Mouse (Mus musculus) brain, embryonic 18.5 days (tissue): ENCODE results near the gene Naa40.

Experiments
- DNase-seq: peaks from one replicate; pipeline ENCODE4 v3.0.0-alpha.2; 2012; ENCODE audit warnings: low read depth, low spot score

Naa40 gene

DNA sequence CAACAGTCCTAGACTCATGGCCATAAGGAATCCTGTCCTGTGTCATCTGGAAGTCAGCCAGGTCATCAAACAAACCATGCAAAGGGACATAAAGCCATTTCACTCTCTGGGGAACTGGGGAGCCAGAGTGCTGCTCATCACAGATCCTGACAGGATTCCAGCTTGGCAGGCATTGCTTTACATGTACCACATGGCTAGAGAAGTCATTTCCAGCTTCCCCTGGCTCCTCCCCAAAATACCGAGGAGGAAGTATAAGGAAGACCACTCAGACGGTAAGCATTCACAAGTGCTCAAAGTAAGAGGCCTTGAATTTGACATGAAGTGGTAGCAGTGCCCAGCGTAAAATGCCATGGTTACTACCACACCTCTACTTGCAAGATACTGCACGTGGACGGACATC is 26.5 kb downstream of the Naa40 start:
- no peak for DNase-seq

GRCm38 (mm10) chr19:7213010-7213409 is 28.0 kb downstream of the Naa40 start:
- DNase-seq, result no peak

- DNase-seq, result no peak
Observed at GRCm38 (mm10) chr19:7212216-7212615, 28.8 kb downstream of the Naa40 start.

GRCm38 (mm10) chr19:7209907-7210646 is 30.9 kb downstream of the Naa40 start:
- DNase-seq, result no peak

GRCm38 (mm10) chr19:7205753-7206736 is 34.9 kb downstream of the Naa40 start, which contains the start of gene Otub1:
Otub1 (minus strand) TSS chr19:7206316.
- DNase-seq, result peak; percentile 85

GRCm38 (mm10) chr19:7205326-7205725 is 35.7 kb downstream of the Naa40 start:
- no peak for DNase-seq

DNA sequence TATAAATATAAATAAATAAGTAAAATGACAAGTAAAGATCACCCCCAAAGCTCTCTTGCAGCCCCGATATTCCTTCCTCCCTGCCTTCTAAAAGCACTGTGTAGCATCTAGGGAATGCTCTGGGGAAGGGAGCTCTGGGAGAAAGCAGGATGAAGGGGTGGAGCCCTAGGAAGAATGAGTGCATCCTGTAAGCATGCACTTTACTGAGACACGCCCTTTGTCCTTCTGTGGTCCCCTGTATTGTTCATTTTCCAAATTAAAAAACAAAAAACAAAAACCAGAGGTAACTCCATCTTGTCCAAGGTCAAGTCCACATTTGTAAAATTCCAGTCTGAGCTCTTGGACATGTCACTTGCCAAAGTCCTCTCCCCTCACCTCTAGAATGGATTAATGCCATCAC is 36.1 kb downstream of the Naa40 start:
- no peak for DNase-seq

DNA sequence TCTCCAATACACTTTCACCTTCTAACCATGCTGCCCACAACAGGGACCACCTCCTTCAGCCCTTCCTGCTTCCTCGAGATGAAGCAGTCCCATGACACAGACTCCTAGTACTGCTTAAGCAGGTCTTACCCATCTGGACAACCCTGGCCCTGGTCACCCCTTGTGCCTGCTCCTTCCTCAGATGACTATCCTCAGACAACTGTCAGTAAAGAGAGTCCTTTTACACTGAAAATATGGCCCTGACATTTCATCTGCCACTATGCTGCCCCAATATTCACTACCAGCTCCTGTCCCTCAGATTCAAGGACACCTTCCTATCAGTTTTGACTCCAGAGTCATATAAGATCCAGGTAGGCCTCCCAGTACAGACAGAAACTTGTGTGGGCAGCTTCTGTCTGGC is 40.6 kb downstream of the Naa40 start:
- DNase-seq, result no peak

DNA sequence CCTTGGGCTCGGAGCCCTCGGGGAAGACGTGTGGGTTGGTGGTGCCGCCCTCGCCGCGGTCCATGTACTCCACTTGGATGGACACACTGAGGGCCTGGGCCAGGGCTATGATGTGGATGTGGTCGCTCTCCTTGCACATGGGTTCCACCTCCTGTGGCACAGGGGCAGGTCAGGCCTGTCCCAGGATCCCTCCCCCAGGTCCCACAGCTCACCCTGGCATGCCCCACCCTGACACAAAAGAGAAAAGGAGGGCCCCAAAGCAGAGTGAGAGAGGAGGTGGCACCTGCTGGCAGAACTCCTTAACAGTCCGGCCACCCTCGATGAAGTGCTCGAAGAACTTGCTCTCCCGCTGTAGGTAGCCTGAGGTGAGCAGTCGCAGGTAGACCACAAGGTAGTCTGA is 41.9 kb downstream of the Naa40 start:
- DNase-seq, result no peak

DNA sequence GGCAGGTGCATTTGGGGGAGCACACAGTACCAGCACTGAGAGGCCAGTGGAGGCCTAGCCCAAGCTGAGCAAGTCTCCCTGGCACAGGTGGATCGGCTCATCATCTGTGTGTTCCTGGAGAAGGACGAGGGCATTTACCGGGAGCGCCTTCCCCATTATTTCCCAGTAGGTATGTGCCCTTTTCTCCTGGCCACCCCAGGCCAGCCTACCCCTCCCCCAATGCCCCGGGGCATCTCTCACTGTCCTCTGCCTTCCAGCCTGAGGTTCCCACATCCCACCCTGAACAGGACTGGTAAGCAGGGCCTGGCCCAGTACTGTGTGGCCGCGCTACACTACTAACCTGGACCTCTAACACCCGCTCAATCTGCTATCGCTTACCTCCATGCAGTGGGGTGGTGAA is 43.5 kb downstream of the Naa40 start:
- no peak for DNase-seq

DNA sequence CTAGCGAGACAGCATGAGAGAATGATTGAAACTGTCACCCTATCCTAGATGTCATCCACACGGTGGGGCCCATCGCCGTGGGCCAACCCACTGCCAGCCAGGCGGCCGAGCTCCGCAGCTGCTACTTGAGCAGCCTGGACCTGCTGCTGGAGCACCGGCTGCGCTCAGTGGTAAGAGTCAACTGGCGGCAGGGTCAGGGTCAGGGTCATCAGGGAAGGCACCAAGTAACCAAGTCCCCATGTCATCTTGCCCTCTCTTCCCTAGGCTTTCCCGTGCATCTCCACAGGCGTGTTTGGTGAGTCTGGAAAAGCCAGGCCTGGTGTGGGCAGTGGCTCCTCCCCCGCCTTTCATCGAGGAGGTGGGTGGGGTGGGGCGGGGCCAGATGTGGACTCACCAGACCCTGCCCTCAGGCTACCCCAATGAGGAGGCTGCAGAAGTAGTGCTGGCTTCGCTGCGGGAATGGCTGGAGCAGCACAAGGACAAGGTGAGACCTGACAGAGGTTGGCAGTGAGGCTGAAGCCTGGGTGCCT is 44.2 kb downstream of the Naa40 start:
- DNase-seq, result no peak

DNA sequence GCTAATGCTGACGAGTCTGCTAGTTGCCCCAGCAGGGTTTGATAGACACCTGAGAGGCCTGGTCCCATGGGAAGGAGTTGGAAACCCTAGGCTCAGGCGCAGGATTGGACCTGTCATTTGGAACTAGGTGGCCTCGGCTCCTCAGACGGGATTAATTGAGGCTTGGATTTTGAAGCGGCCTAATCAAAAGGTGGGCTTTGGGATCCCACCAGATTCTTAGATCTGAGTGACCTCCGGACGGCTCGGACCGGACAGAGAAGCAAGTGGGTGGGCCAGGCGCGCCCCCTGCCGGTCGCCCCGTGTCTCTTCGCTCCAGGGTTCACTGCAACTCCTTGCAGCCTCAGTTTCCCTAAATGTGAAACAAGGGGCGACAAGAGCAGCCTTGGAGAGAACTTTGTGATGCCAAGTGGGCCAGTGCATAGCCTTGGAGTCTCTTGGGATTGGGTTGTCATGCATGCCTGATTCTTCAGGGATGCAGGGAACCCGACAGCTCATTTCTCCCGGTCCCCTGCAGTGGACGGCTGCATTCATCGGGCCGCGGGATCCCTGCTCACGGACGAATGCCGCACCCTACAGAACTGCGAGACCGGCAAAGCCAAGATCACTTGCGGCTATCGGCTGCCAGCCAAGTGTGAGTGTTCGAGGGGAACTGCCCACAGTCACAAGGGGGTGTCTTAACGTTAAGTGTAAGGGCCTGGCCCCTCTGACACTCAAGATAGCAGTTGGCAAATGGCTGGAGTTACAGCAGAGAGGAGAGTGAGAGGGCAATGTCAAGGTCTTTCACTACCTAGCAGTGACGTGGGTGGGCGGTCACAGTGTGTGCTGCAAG is 44.9 kb downstream of the Naa40 start:
- no peak for DNase-seq

GRCm38 (mm10) chr19:7192561-7192967 is 48.4 kb downstream of the Naa40 start:
- DNase-seq, result no peak

- no peak for DNase-seq
Observed at GRCm38 (mm10) chr19:7191639-7192038, 49.3 kb downstream of the Naa40 start.

GRCm38 (mm10) chr19:7190986-7191385 is 50.0 kb downstream of the Naa40 start:
- no peak for DNase-seq

GRCm38 (mm10) chr19:7189026-7189425 is 52.0 kb downstream of the Naa40 start:
- no peak for DNase-seq

DNA sequence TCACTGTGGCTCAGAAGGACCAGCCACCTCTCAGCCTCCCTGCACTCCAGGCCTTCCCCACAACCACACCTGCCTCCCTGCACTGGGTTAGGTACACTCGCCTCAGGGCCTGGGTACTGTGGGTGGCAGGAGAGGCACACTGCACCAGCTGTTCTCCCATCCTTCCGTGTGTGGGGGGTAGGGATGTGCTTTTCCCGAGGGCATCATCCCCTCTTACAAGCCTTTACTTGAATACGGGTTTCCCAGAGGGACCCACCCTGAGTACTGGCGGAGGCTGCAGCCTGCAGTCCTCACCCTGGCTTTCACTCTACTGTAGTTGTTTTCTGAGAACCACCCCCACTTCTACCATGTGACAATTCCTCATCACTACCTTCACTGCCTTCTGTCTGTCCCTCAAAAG is 53.8 kb downstream of the Naa40 start:
- DNase-seq, result no peak

DNA sequence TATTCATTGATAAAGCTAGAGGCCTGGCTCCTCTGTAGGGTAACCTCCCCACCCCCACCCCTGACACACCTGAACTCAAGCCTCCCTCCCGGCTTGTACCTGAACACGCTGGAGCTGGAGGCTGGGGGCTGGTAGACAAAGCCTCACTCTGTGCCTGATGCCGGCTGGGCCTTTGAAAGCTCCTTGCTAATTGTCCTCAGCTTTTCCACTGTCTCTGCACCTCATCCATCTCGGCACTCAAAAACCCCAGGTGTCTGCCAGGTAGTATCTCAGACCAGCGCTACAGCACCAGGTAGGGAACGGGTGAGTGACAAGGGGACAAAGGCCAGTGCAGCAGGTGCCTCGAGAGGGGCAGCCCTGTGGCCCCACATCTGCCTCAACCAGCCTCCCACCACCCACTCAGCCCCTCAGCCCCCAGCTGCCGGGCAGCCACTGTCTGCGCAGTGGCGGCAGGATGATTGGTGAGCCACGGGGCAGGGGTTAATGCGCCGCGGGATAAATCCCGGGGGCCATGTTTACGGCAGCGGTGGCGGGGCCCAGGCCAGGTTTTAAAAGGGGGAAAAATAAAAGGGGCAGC is 55.2 kb downstream of the Naa40 start:
- no peak for DNase-seq

DNA sequence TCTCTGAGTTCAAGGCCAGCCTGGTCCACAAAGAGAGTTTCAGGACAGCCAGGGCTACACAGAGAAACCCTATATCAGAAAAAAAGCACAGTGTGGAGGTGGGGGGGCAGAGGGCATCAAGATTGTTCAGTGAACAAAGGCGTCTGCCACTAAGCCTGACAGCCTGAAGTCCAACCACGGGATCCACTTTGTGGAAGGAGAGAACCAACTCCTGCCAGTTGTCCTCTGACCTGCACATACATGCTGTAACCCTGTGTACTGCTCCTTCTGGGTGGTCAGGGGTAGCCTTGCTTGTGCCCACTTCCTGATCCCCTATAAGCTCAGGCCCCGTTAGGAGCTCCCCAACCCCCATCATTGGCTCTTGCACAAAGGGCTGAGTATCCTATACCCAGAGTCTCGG is 55.9 kb downstream of the Naa40 start:
- DNase-seq, result no peak

GRCm38 (mm10) chr19:7183419-7183818 is 57.6 kb downstream of the Naa40 start:
- DNase-seq, result no peak

- peak; percentile 63 for DNase-seq
Observed at GRCm38 (mm10) chr19:7182273-7182949, 58.6 kb downstream of the Naa40 start.
